ENCODE assay signal across 8 mouse cellular contexts in genomic region chr2:179193507-179194160, GRCm38 (mm10).
DNase-seq lines count a peak whose midpoint lies in the region; ATAC-seq and TF ChIP-seq lines count a peak whose summit lies in the region.

No protein-coding gene starts in this region.

- H3K27ac ChIP-seq in ES-Bruce4 (ENCODE audit: insufficient read depth, low read length) = no peak overlapping the region
- H3K27ac ChIP-seq in forebrain, embryonic 15.5 days (replicated peaks) = no peak overlapping the region

- intact Hi-C loops in heart, postnatal 25 days (cut with DNase I) = loop anchor here (5.0 to 10.0 kb wide), 4 partner anchors 439 to 686 kb away; no protein-coding TSS in a partner anchor

- no peak for TF ChIP-seq EP300 in ES-Bruce4 (IDR thresholded peaks at IDR 0.05; ENCODE audit: insufficient read depth, low read depth, low read length)

- WGBS in forebrain, embryonic 15.5 days = 40% methylated on average over 9 of the region's 9 CpGs

- DNase-seq in heart, postnatal 25 days (ENCODE audit: low spot score) = peak; percentile 3
- peak; percentile 82 for DNase-seq in layer of hippocampus, adult 11-12 months (ENCODE audit: low spot score)
- DNase-seq in lung, adult 18-20 months = peak; percentile 54 to 64
- DNase-seq in ovary, postnatal 14 days (ENCODE audit: low spot score) = peak; percentile 65
- peak; percentile 40 to 44 for DNase-seq in urinary bladder, adult 18-20 months (ENCODE audit: low spot score in 2 of 2)

- TF ChIP-seq CTCF in ES-Bruce4 (IDR thresholded peaks at IDR 0.05; ENCODE audit: low read depth, low read length) = peak; percentile 99

- H3K4me3 ChIP-seq in ES-Bruce4 (ENCODE audit: low read depth, low read length) = no peak overlapping the region
- no peak overlapping the region for H3K4me3 ChIP-seq in forebrain, embryonic 15.5 days

- no peak overlapping the region for H3K9ac ChIP-seq in ES-Bruce4 (ENCODE audit: low read depth, poor library complexity, severe bottlenecking)
- H3K9ac ChIP-seq in forebrain, embryonic 15.5 days (replicated peaks) = no peak overlapping the region

- H3K9me3 ChIP-seq in ES-Bruce4 (replicated peaks; ENCODE audit: control insufficient read depth, insufficient read depth, low read length, poor library complexity, severe bottlenecking) = no peaks in the 10 kb centered on the region
- no peaks in the 10 kb centered on the region for H3K9me3 ChIP-seq in forebrain, embryonic 15.5 days

- no peaks in the 10 kb centered on the region for H3K27me3 ChIP-seq in ES-Bruce4 (ENCODE audit: control insufficient read depth, insufficient read depth, low read length, poor library complexity, severe bottlenecking)
- H3K27me3 ChIP-seq in forebrain, embryonic 15.5 days = no peaks in the 10 kb centered on the region

- H3K4me2 ChIP-seq in forebrain, embryonic 15.5 days (replicated peaks) = no peak overlapping the region

- H3K36me3 ChIP-seq in ES-Bruce4 (ENCODE audit: control insufficient read depth, insufficient read depth, low read length, poor library complexity, severe bottlenecking) = no peaks in the 10 kb centered on the region
- no peaks in the 10 kb centered on the region for H3K36me3 ChIP-seq in forebrain, embryonic 15.5 days

- TF ChIP-seq POLR2A in ES-Bruce4 (IDR thresholded peaks at IDR 0.05; ENCODE audit: insufficient read depth, low read length) = no peak

- H3K4me1 ChIP-seq in ES-Bruce4 (ENCODE audit: control insufficient read depth, insufficient read depth, low read length) = no peaks in the 10 kb centered on the region
- peaks cover 2% of the 10 kb centered on the region; the same call in 1 of the 2 replicates for H3K4me1 ChIP-seq in forebrain, embryonic 15.5 days

- ATAC-seq in cerebellum, adult (ENCODE audit: insufficient number of reproducible peaks, low FRiP score, low TSS enrichment) = peak; percentile 77; the same call in 1 of the 2 replicates
- peak; percentile 61 for ATAC-seq in forebrain, embryonic 15.5 days (replicated peaks)

Comparison
In these comparisons a context has a peak if more than half of its experiments do, and no peak if none do; other contexts are left out.
1. DNase-seq: peak in every context shown above with its lines; median percentile 82 in layer of hippocampus, adult 11-12 months; 65 in ovary, postnatal 14 days; 59 in lung, adult 18-20 months; 42 in urinary bladder, adult 18-20 months; 3 in heart, postnatal 25 days.